Mouse (Mus musculus) CH12.LX (cell line): ENCODE data around the gene Anxa11.

Experiments used
- CHD1 ChIP-seq: IDR thresholded peaks from 2 replicates; pipeline ENCODE4 v1.6.1; 2012; ENCODE audit warnings: low read depth, low read length, improper control_type of control experiment, inconsistent platforms
- CHD2 ChIP-seq: IDR thresholded peaks from 2 replicates; pipeline ENCODE4 v1.6.1; 2011; ENCODE audit warnings: low read length, improper control_type of control experiment
- CTCF ChIP-seq, 2 experiments: IDR thresholded peaks in 1 of 2; conservative IDR thresholded peaks in 1 of 2; 2 replicates each; pipeline ENCODE4 v1.5.1; 2011 to 2012; ENCODE audit warnings: low read depth in 2 of 2, low read length in 2 of 2, improper control_type of control experiment in 1 of 2, inconsistent platforms in 1 of 2, mild to moderate bottlenecking in 1 of 2, moderate library complexity in 1 of 2
- E2F4 ChIP-seq: IDR thresholded peaks from 2 replicates; pipeline ENCODE4 v1.6.1; 2011; ENCODE audit warnings: low read depth, low read length, improper control_type of control experiment; ENCODE audit not compliant: insufficient replicate concordance
- EP300 ChIP-seq: IDR thresholded peaks from 2 replicates; pipeline ENCODE4 v1.6.1; 2011; ENCODE audit warnings: low read length, improper control_type of control experiment
- ETS1 ChIP-seq: conservative IDR thresholded peaks from 2 replicates; pipeline ENCODE4 v1.6.1; 2012; ENCODE audit warnings: low read depth, mild to moderate bottlenecking, inconsistent platforms, low read length, improper control_type of control experiment, moderate library complexity
- HCFC1 ChIP-seq: IDR thresholded peaks from 2 replicates; pipeline ENCODE4 v1.6.1; 2012; ENCODE audit warnings: low read depth, mild to moderate bottlenecking, inconsistent platforms, low read length, improper control_type of control experiment
- JUND ChIP-seq: conservative IDR thresholded peaks from 2 replicates; pipeline ENCODE4 v1.6.1; 2011; ENCODE audit warnings: low read depth, low read length, improper control_type of control experiment
- MXI1 ChIP-seq: IDR thresholded peaks from 2 replicates; pipeline ENCODE4 v1.6.1; 2011; ENCODE audit warnings: mild to moderate bottlenecking, low read depth, low read length, improper control_type of control experiment
- NELFE ChIP-seq: IDR thresholded peaks from 2 replicates; pipeline ENCODE4 v1.6.1; 2011; ENCODE audit warnings: low read depth, low read length, improper control_type of control experiment
- POLR2A ChIP-seq: IDR thresholded peaks from 2 replicates; pipeline ENCODE4 v1.6.1; 2011; ENCODE audit warnings: low read depth, mild to moderate bottlenecking, improper control_type of control experiment, low read length
- UBTF ChIP-seq: IDR thresholded peaks from 2 replicates; pipeline ENCODE4 v1.6.1; 2012; ENCODE audit warnings: low read depth, mild to moderate bottlenecking, inconsistent platforms, low read length, improper control_type of control experiment, moderate library complexity
- ZNF384 ChIP-seq: IDR thresholded peaks from 2 replicates; pipeline ENCODE4 v1.6.1; 2012; ENCODE audit warnings: low read depth, low read length, improper control_type of control experiment, inconsistent platforms

DNA sequence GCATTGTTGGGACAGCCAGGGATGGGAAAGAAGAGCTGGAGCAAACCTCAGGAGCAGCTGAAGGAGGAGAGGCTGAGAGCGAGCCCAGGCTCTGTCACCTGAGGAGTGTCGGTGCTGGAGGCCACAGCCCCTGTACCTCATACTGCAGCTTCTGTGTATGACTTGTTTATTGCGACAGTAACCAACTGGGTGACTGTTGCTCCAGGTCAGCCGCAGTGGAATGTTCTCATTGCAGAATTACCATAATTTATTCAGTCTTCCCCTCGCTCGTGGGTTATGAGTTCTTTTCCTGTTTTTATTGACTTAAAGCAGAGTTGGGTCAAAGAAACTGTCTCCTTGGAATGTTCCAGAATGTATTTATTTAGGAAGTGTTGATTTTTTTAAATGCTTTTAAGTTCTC, 6.3 kb downstream of the Anxa11 start:
- TF ChIP-seq CTCF (conservative IDR thresholded peaks at IDR 0.05 in 1 of 2, IDR thresholded peaks at IDR 0.05 in 1 of 2; ENCODE audit: low read depth in 2 of 2, low read length in 2 of 2) (no peak), NELFE (no peak), CHD2 (no peak), UBTF (no peak), ZNF384 (no peak), POLR2A (no peak), HCFC1 (no peak), ETS1 (no peak), JUND (no peak), MXI1 (no peak), CHD1 (no peak), EP300 (no peak), E2F4 (no peak)
